Mouse (Mus musculus) intestine, embryonic 15.5 days (tissue): ENCODE measurements around the gene Lrrc8c. TPM values are rescaled to one million over a fixed set of nuclear protein-coding genes. Genes with fewer than 3 reads are reported as not detected.
A peak's percentile ranks its signal among the peaks of the same experiment; 100 is the strongest.

ENCODE experiments used
- ATAC-seq: fragments of 200-750 bp; cut with Nextera tagmentation; 2 replicates; pipeline ENCODE4 v1.8.0; 2017; ENCODE audit warnings: moderate TSS enrichment, moderate library complexity
- H3K27ac ChIP-seq: fragments of 300-500 bp; sonication (generic); 2 replicates; pipeline ENCODE4 v1.5.1; 2015; ENCODE audit warnings: mild to moderate bottlenecking, inconsistent platforms
- H3K27me3 ChIP-seq: fragments of 300-500 bp; sonication (generic); replicated peaks from 2 replicates; pipeline ENCODE4 v1.6.1; 2015; ENCODE audit warnings: inconsistent platforms
- H3K36me3 ChIP-seq: fragments of 300-500 bp; sonication (generic); 2 replicates; pipeline ENCODE4 v1.6.1; 2015; ENCODE audit warnings: inconsistent platforms
- H3K4me1 ChIP-seq: fragments of 300-500 bp; sonication (generic); replicated peaks from 2 replicates; pipeline ENCODE4 v1.6.1; 2015; ENCODE audit warnings: inconsistent platforms
- H3K4me2 ChIP-seq: fragments of 300-500 bp; sonication (generic); replicated peaks from 2 replicates; pipeline ENCODE4 v1.6.1; 2015; ENCODE audit warnings: mild to moderate bottlenecking, inconsistent platforms
- H3K4me3 ChIP-seq: fragments of 300-500 bp; sonication (generic); replicated peaks from 2 replicates; pipeline ENCODE4 v1.5.1; 2015; ENCODE audit warnings: inconsistent platforms
- H3K9ac ChIP-seq: fragments of 300-500 bp; sonication (generic); 2 replicates; pipeline ENCODE4 v1.6.1; 2015; ENCODE audit warnings: inconsistent platforms
- H3K9me3 ChIP-seq: fragments of 300-500 bp; sonication (generic); 2 replicates; pipeline ENCODE4 v1.6.1; 2016; ENCODE audit warnings: inconsistent platforms
- WGBS: fragments of 180-500 bp; shearing (Covaris S2); methylation state at CpG from one replicate; pipeline ENCODE4 v1.1.7; 2015; 5-methylcytosine and 5-hydroxymethylcytosine counted together
- polyA plus RNA-seq: library from polyadenylated mRNA; unstranded; fragments of >200 nt; fragmentation: Nextera tagmentation; extraction: Ambion mirVana; gene quantifications from 2 replicates; pipeline ENCODE4 v1.2.1, GENCODE M21; 2015

The Lrrc8c gene
- polyA plus RNA-seq, 1 experiment from 2014 or later = 15.0 TPM

GRCm38 (mm10) chr5:105493377-105493776 lies 25.8 kb upstream of the Lrrc8c start:
- Histone ChIP-seq H3K27me3 (no peaks in the 10 kb centered on the region), H3K9ac (no peak overlapping the region), H3K27ac (no peak overlapping the region), H3K36me3 (no peaks in the 10 kb centered on the region), H3K9me3 (no peaks in the 10 kb centered on the region), H3K4me2 (no peak overlapping the region), H3K4me1 (0 out of 2 replicates have a peak, but pooled peaks cover 3% of the 10 kb centered on the region), H3K4me3 (no peak overlapping the region)
- WGBS = 89% methylated on average over 7 of the region's 7 CpGs
- no peak for ATAC-seq

GRCm38 (mm10) chr5:105494246-105494917 lies 24.8 kb upstream of the Lrrc8c start:
- Histone ChIP-seq H3K36me3 (no peaks in the 10 kb centered on the region), H3K9me3 (no peaks in the 10 kb centered on the region), H3K9ac (no peak overlapping the region), H3K27ac (no peak overlapping the region), H3K27me3 (no peaks in the 10 kb centered on the region), H3K4me1 (0 out of 2 replicates have a peak, but pooled peaks cover 3% of the 10 kb centered on the region), H3K4me3 (no peak overlapping the region), H3K4me2 (0 out of 2 replicates have a peak overlapping the region, but pooled peaks have one; percentile 60)
- WGBS = 55% methylated on average over 10 of the region's 10 CpGs
- no peak for ATAC-seq

- Histone ChIP-seq H3K4me3 (peak overlapping the region; percentile 24), H3K27ac (no peak overlapping the region), H3K4me1 (0 out of 2 replicates have a peak, but pooled peaks cover 3% of the 10 kb centered on the region), H3K4me2 (peak overlapping the region; percentile 60), H3K36me3 (no peaks in the 10 kb centered on the region), H3K27me3 (no peaks in the 10 kb centered on the region), H3K9ac (peak overlapping the region; percentile 20; the same call in 1 of the 2 replicates), H3K9me3 (no peaks in the 10 kb centered on the region)
- 10% methylated on average over 22 of the region's 24 CpGs for WGBS
- ATAC-seq = peak; percentile 86
These were observed 24.0 kb upstream of the Lrrc8c start for GRCm38 (mm10) chr5:105494918-105495901.

- Histone ChIP-seq H3K9me3 (no peaks in the 10 kb centered on the region), H3K4me2 (no peak overlapping the region), H3K4me3 (no peak overlapping the region), H3K4me1 (0 out of 2 replicates have a peak, but pooled peaks cover 3% of the 10 kb centered on the region), H3K27ac (no peak overlapping the region), H3K27me3 (no peaks in the 10 kb centered on the region), H3K36me3 (no peaks in the 10 kb centered on the region), H3K9ac (no peak overlapping the region)
- no peak for ATAC-seq
- WGBS = 87% methylated on average over 4 of the region's 4 CpGs
These were observed 23.1 kb upstream of the Lrrc8c start for GRCm38 (mm10) chr5:105496133-105496532.

GRCm38 (mm10) chr5:105496586-105496985 lies 22.6 kb upstream of the Lrrc8c start:
- Histone ChIP-seq H3K27me3 (no peaks in the 10 kb centered on the region), H3K4me1 (0 out of 2 replicates have a peak, but pooled peaks cover 3% of the 10 kb centered on the region), H3K4me2 (no peak overlapping the region), H3K9ac (no peak overlapping the region), H3K9me3 (no peaks in the 10 kb centered on the region), H3K27ac (no peak overlapping the region), H3K36me3 (no peaks in the 10 kb centered on the region), H3K4me3 (no peak overlapping the region)
- 86% methylated on average over 7 of the region's 7 CpGs for WGBS
- ATAC-seq = no peak

GRCm38 (mm10) chr5:105498429-105499000 lies 20.7 kb upstream of the Lrrc8c start:
- Histone ChIP-seq H3K27ac (no peak overlapping the region), H3K9ac (no peak overlapping the region), H3K36me3 (no peaks in the 10 kb centered on the region), H3K4me3 (no peak overlapping the region), H3K27me3 (no peaks in the 10 kb centered on the region), H3K4me1 (0 out of 2 replicates have a peak, but pooled peaks cover 3% of the 10 kb centered on the region), H3K9me3 (no peaks in the 10 kb centered on the region), H3K4me2 (no peak overlapping the region)
- WGBS = 61% methylated on average over 4 of the region's 4 CpGs
- no peak for ATAC-seq

- Histone ChIP-seq H3K4me2 (no peak overlapping the region), H3K4me3 (no peak overlapping the region), H3K27ac (no peak overlapping the region), H3K9me3 (no peaks in the 10 kb centered on the region), H3K36me3 (no peaks in the 10 kb centered on the region), H3K9ac (no peak overlapping the region), H3K4me1 (0 out of 2 replicates have a peak, but pooled peaks cover 3% of the 10 kb centered on the region), H3K27me3 (no peaks in the 10 kb centered on the region)
- ATAC-seq = no peak
- 45% methylated on average over 1 of the region's 1 CpGs for WGBS
These were observed 19.8 kb upstream of the Lrrc8c start for GRCm38 (mm10) chr5:105499396-105499795.

GRCm38 (mm10) chr5:105500132-105501121 lies 18.8 kb upstream of the Lrrc8c start:
- no peak overlapping the region for H3K9ac ChIP-seq
- no peak overlapping the region for H3K4me2 ChIP-seq
- WGBS = 58% methylated on average over 12 of the region's 12 CpGs
- H3K4me3 ChIP-seq = no peak overlapping the region
- H3K9me3 ChIP-seq = no peaks in the 10 kb centered on the region
- H3K27ac ChIP-seq = no peak overlapping the region
- H3K27me3 ChIP-seq = no peaks in the 10 kb centered on the region
- no peaks in the 10 kb centered on the region for H3K36me3 ChIP-seq
- no peaks in the 10 kb centered on the region for H3K4me1 ChIP-seq
- no peak for ATAC-seq

GRCm38 (mm10) chr5:105501136-105501535 lies 18.1 kb upstream of the Lrrc8c start:
- 87% methylated on average over 3 of the region's 3 CpGs for WGBS
- ATAC-seq = no peak

GRCm38 (mm10) chr5:105508813-105509212 lies 10.4 kb upstream of the Lrrc8c start:
- Histone ChIP-seq H3K4me1 (no peaks in the 10 kb centered on the region), H3K27me3 (no peaks in the 10 kb centered on the region), H3K36me3 (no peaks in the 10 kb centered on the region), H3K4me3 (no peak overlapping the region), H3K4me2 (no peak overlapping the region), H3K27ac (no peak overlapping the region), H3K9me3 (no peaks in the 10 kb centered on the region), H3K9ac (no peak overlapping the region)
- ATAC-seq = no peak
- WGBS = 93% methylated on average over 6 of the region's 6 CpGs

More at GRCm38 (mm10) chr5:105501136-105501535, 18.1 kb upstream of the Lrrc8c start:
- H3K27me3 ChIP-seq = no peaks in the 10 kb centered on the region
- no peaks in the 10 kb centered on the region for H3K4me1 ChIP-seq
- no peaks in the 10 kb centered on the region for H3K36me3 ChIP-seq
- H3K4me3 ChIP-seq = no peak overlapping the region
- no peaks in the 10 kb centered on the region for H3K9me3 ChIP-seq
- H3K27ac ChIP-seq = no peak overlapping the region
- no peak overlapping the region for H3K4me2 ChIP-seq
- no peak overlapping the region for H3K9ac ChIP-seq

GRCm38 (mm10) chr5:105512297-105512696 lies 6.9 kb upstream of the Lrrc8c start:
- 33% methylated on average over 4 of the region's 4 CpGs for WGBS
- Histone ChIP-seq H3K4me3 (no peak overlapping the region), H3K9me3 (no peaks in the 10 kb centered on the region), H3K27ac (no peak overlapping the region), H3K4me2 (no peak overlapping the region), H3K9ac (no peak overlapping the region), H3K4me1 (no peaks in the 10 kb centered on the region), H3K36me3 (no peaks in the 10 kb centered on the region), H3K27me3 (no peaks in the 10 kb centered on the region)
- ATAC-seq = no peak
